Mouse (Mus musculus): ENCODE measurements at regions not wholly inside any gene's neighbourhood (a gene's known extent, or its start where the extent isn't known, plus 50 kb on each side); places are given as distances from the start of the nearest gene placed in this dataset.

- no peak for DNase-seq (ENCODE audit: low spot score)
- TF ChIP-seq CTCF (IDR thresholded peaks at IDR 0.05; ENCODE audit: low read depth) (no peak), EP300 (optimal IDR thresholded peaks at IDR 0.05) (no peak)
- ATAC-seq (ENCODE audit: low FRiP score, low TSS enrichment) = no peak
- Histone ChIP-seq H3K27me3 (ENCODE audit: control insufficient read depth, insufficient read depth, low read length) (no peaks in the 10 kb centered on the region), H3K9me3 (ENCODE audit: control insufficient read depth, low read length) (no peaks in the 10 kb centered on the region), H3K4me3 (ENCODE audit: low read depth, low read length) (no peak overlapping the region), H3K4me1 (replicated peaks; ENCODE audit: control insufficient read depth, insufficient read depth) (0 out of 2 replicates have a peak, but pooled peaks cover 2% of the 10 kb centered on the region), H3K36me3 (ENCODE audit: control insufficient read depth, insufficient read depth, low read length) (no peaks in the 10 kb centered on the region), H3K27ac (replicated peaks) (no peak overlapping the region), H3K9ac (ENCODE audit: low read length) (no peak overlapping the region), H3K4me2 (replicated peaks; ENCODE audit: low read depth) (no peak overlapping the region)
- WGBS = 91% methylated on average over 22 of the region's 22 CpGs
Observed at GRCm38 (mm10) chr4:33583979-33584907, 274.1 kb downstream of the Rngtt start.

- 0 out of 2 replicates have a peak, but pooled peaks cover 2% of the 10 kb centered on the region for H3K4me1 ChIP-seq (replicated peaks; ENCODE audit: control insufficient read depth, insufficient read depth)
- H3K9ac ChIP-seq (ENCODE audit: low read length) = no peak overlapping the region
- TF ChIP-seq CTCF (IDR thresholded peaks at IDR 0.05; ENCODE audit: low read depth) = no peak
- no peaks in the 10 kb centered on the region for H3K9me3 ChIP-seq (ENCODE audit: control insufficient read depth, low read length)
- H3K27ac ChIP-seq (replicated peaks) = no peak overlapping the region
- 78% methylated on average over 6 of the region's 6 CpGs for WGBS
- ATAC-seq (ENCODE audit: low FRiP score, low TSS enrichment) (no peak), DNase-seq (ENCODE audit: low spot score) (no peak)
- no peak overlapping the region for H3K4me3 ChIP-seq (ENCODE audit: low read depth, low read length)
- H3K36me3 ChIP-seq (ENCODE audit: control insufficient read depth, insufficient read depth, low read length) = no peaks in the 10 kb centered on the region
- H3K4me2 ChIP-seq (replicated peaks; ENCODE audit: low read depth) = no peak overlapping the region
- H3K27me3 ChIP-seq (ENCODE audit: control insufficient read depth, insufficient read depth, low read length) = no peaks in the 10 kb centered on the region
Observed at GRCm38 (mm10) chr4:33585821-33586220, 275.7 kb downstream of the Rngtt start.

GRCm38 (mm10) chr4:33586290-33586614, 276.1 kb downstream of the Rngtt start:
- no peaks in the 10 kb centered on the region for H3K27me3 ChIP-seq (ENCODE audit: control insufficient read depth, insufficient read depth, low read length)
- no peak overlapping the region for H3K4me2 ChIP-seq (replicated peaks; ENCODE audit: low read depth)
- ATAC-seq (ENCODE audit: low FRiP score, low TSS enrichment) = no peak
- no peaks in the 10 kb centered on the region for H3K36me3 ChIP-seq (ENCODE audit: control insufficient read depth, insufficient read depth, low read length)
- H3K4me3 ChIP-seq (ENCODE audit: low read depth, low read length) = no peak overlapping the region
- no peak for DNase-seq (ENCODE audit: low spot score)
- 0 out of 2 replicates have a peak, but pooled peaks cover 2% of the 10 kb centered on the region for H3K4me1 ChIP-seq (replicated peaks; ENCODE audit: control insufficient read depth, insufficient read depth)
- no peak for TF ChIP-seq EP300 (optimal IDR thresholded peaks at IDR 0.05)
- no peak for TF ChIP-seq CTCF (IDR thresholded peaks at IDR 0.05; ENCODE audit: low read depth)
- H3K9ac ChIP-seq (ENCODE audit: low read length) = no peak overlapping the region
- 42% methylated on average over 4 of the region's 4 CpGs for WGBS
- H3K27ac ChIP-seq (replicated peaks) = no peak overlapping the region
- H3K9me3 ChIP-seq (ENCODE audit: control insufficient read depth, low read length) = no peaks in the 10 kb centered on the region

GRCm38 (mm10) chr4:33586615-33587451, 276.7 kb downstream of the Rngtt start:
- H3K9ac ChIP-seq (ENCODE audit: low read length) = no peak overlapping the region

GRCm38 (mm10) chr4:33587666-33588065, 277.6 kb downstream of the Rngtt start:
- H3K36me3 ChIP-seq (ENCODE audit: control insufficient read depth, insufficient read depth, low read length) = no peaks in the 10 kb centered on the region
- no peaks in the 10 kb centered on the region for H3K9me3 ChIP-seq (ENCODE audit: control insufficient read depth, low read length)
- H3K4me1 ChIP-seq (replicated peaks; ENCODE audit: control insufficient read depth, insufficient read depth) = 0 out of 2 replicates have a peak, but pooled peaks cover 2% of the 10 kb centered on the region
- no peak for TF ChIP-seq EP300 (optimal IDR thresholded peaks at IDR 0.05)
- TF ChIP-seq CTCF (IDR thresholded peaks at IDR 0.05; ENCODE audit: low read depth) = no peak
- no peak overlapping the region for H3K4me2 ChIP-seq (replicated peaks; ENCODE audit: low read depth)
- no peak; the same call in 1 of the 2 replicates for ATAC-seq (ENCODE audit: low FRiP score, low TSS enrichment)
- H3K4me3 ChIP-seq (ENCODE audit: low read depth, low read length) = no peak overlapping the region
- no peak for DNase-seq (ENCODE audit: low spot score)
- no peak overlapping the region for H3K9ac ChIP-seq (ENCODE audit: low read length)
- WGBS = 70% methylated on average over 11 of the region's 11 CpGs
- H3K27ac ChIP-seq (replicated peaks) = no peak overlapping the region
- H3K27me3 ChIP-seq (ENCODE audit: control insufficient read depth, insufficient read depth, low read length) = no peaks in the 10 kb centered on the region

More at GRCm38 (mm10) chr4:33586615-33587451, 276.7 kb downstream of the Rngtt start:
- peak; percentile 68; the same call in 1 of the 2 replicates for ATAC-seq (ENCODE audit: low FRiP score, low TSS enrichment)
- Histone ChIP-seq H3K4me1 (replicated peaks; ENCODE audit: control insufficient read depth, insufficient read depth) (0 out of 2 replicates have a peak, but pooled peaks cover 2% of the 10 kb centered on the region), H3K9me3 (ENCODE audit: control insufficient read depth, low read length) (no peaks in the 10 kb centered on the region), H3K4me2 (replicated peaks; ENCODE audit: low read depth) (peak overlapping the region; percentile 41), H3K27ac (replicated peaks) (no peak overlapping the region), H3K27me3 (ENCODE audit: control insufficient read depth, insufficient read depth, low read length) (no peaks in the 10 kb centered on the region), H3K36me3 (ENCODE audit: control insufficient read depth, insufficient read depth, low read length) (no peaks in the 10 kb centered on the region), H3K4me3 (ENCODE audit: low read depth, low read length) (peak overlapping the region; percentile 0; the same call in 1 of the 2 replicates)
- 10% methylated on average over 15 of the region's 15 CpGs for WGBS
- peak; percentile 20 for DNase-seq (ENCODE audit: low spot score)
- peak; percentile 63 for TF ChIP-seq CTCF (IDR thresholded peaks at IDR 0.05; ENCODE audit: low read depth)
- TF ChIP-seq EP300 (optimal IDR thresholded peaks at IDR 0.05) = no peak
